Mouse (Mus musculus): Measurements from ENCODE around the gene Zc3h7b.

GRCm38 (mm10) chr15:81845033-81845625, 100.3 kb downstream of the Zc3h7b start:
- TF ChIP-seq CTCF (IDR thresholded peaks at IDR 0.05) (no peak), EP300 (IDR thresholded peaks at IDR 0.05) (no peak)

All from lung, postnatal 0 days (tissue).